Mouse (Mus musculus): ENCODE measurements around the gene Inpp5b. TPM values are rescaled to one million over a fixed set of nuclear protein-coding genes. Genes with fewer than 3 reads are reported as not detected.
"Not testable (repeated sequence)": the region's sequence is repeated elsewhere in the genome, so short reads cannot be mapped to it uniquely, and the experiment has no call there.

The Inpp5b gene
- total RNA-seq, 2 experiments from 2014 or later: 40.9 to 51.4 TPM

GRCm38 (mm10) chr4:124709961-124710446 lies 31.6 kb upstream of the Inpp5b start:
- DNase-seq: no peak

GRCm38 (mm10) chr4:124710776-124711291 lies 30.8 kb upstream of the Inpp5b start:
- DNase-seq: no peak

- DNase-seq: no peak
These were observed 29.0 kb upstream of the Inpp5b start for GRCm38 (mm10) chr4:124712618-124713017.

DNA sequence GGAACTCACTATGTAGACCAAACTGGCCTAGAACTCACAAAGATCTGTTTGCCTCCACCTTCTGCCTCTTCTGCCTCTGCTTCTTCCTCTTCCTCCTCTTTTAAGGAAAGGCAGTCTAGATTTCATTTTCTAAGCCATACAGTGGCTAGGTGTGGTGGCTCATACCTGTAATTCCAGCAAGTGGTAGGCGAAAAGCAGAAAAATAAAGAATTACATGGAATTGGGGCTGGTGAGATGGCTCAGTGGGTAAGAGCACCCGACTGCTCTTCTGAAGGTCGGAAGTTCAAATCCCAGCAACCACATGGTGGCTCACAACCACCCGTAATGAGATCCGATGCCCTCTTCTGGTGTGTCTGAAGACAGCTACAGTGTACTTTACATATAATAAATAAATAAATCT lies 27.8 kb upstream of the Inpp5b start:
- DNase-seq: not testable (repeated sequence)

GRCm38 (mm10) chr4:124714545-124715481 lies 26.8 kb upstream of the Inpp5b start, which contains the start of gene Sf3a3:
Gene Sf3a3, plus strand, starts transcription at chr4:124714776.
- DNase-seq: peak; percentile 92 to 95

- no peak for DNase-seq
These were observed 22.5 kb upstream of the Inpp5b start for GRCm38 (mm10) chr4:124719101-124719500.

DNA sequence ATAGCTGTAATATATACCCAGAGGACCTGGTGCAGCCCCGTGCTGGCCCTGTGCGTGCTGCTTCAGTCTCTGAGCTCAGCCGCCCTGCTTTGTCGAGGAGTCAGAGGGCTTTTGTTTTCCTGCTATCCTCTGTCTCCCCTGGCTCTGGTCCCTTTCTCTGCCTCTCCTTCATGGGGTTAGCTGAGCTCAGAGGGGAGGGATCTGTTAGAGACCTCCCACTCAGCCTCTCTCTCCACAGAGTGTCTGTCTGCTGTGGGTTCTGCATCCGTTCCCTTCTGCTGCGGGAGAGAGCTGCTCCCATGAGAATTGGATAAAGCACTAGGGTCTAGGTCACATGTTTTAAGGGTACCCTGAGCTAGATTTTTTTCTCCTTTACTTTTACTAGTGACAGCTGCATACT lies 15.5 kb upstream of the Inpp5b start:
- DNase-seq: no peak

- no peak for DNase-seq
These were observed 4.7 kb upstream of the Inpp5b start for GRCm38 (mm10) chr4:124736952-124737351.

- no peak for DNase-seq
These were observed 4.2 kb upstream of the Inpp5b start for GRCm38 (mm10) chr4:124737486-124737885.

- no peak for DNase-seq
These were observed 3.6 kb upstream of the Inpp5b start for GRCm38 (mm10) chr4:124738013-124738412.

GRCm38 (mm10) chr4:124738783-124739182 lies 2.9 kb upstream of the Inpp5b start:
- DNase-seq: no peak

GRCm38 (mm10) chr4:124742839-124743238 lies 1.2 kb downstream of the Inpp5b start:
- peak in 1 of 2 experiments; percentile 36 for DNase-seq

DNA sequence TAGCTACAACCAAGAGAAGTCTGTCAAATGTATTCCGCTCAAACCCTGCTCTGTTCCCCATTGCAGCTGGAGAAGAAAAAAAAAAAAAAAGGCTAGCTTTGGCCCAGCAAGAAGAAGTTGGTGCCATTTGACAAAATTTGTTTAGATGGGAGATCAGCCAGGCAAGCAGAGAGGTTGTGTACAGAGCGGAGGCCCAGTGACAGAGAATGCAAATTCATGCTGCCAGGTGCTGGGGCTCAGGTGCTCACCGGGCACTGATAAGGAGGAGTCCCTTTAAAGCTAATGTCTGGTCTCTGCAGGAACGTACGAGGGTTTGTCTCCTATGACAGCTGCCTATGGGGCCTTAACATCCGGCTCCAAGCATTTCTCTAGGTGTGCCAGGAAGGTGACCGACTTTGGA lies 4.9 kb downstream of the Inpp5b start:
- no peak for DNase-seq

GRCm38 (mm10) chr4:124747851-124748250 lies 6.2 kb downstream of the Inpp5b start:
- no peak for DNase-seq

DNA sequence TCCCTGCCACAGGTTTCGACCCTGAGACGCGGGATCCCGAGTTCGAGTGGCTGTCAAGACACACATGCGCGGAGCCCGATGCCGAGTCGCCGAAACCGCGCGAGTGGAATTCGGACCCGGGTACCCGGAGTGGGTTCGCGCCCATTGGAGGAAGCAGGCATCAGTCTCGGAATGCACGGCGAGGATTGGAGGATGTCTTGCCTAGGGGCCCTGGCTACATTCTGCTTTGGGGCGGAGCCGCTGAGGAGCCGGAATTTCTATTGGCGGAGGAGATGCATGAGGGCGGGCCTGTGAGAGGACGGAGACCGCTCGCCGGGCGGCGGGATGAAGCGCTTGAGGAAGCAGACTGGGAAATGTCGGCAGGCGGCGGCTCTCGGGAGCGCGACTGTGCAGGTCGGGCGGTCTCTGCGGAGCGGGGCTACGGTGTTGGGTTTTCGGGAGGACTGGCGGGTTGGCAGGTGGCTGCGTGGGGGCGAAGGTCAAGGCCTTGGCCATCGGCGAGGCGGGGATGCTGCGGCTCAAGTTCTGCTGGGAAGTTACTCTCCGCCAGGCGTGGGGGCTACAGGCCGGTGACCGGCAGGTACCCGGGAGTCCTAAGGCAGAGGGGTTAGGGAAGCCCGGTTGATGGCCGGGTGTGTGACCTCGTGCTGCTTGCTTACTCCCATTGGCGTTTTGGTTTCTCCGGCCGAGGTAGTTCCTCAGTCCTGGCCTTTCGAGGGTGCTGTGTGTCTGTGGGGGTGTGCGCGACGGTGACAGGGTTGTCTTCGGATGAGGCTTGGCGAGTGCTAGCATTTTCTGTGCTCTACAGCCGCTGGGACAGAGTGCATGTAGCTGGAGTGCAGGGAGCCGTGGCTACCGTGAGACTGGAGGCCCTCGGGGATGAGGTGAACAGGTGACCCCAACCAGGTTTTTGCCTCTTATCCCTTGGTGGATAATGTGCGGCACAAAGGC lies 9.9 kb downstream of the Inpp5b start:
- DNase-seq: peak; percentile 98

- DNase-seq: no peak
These were observed 10.9 kb downstream of the Inpp5b start for GRCm38 (mm10) chr4:124752281-124753199.

DNA sequence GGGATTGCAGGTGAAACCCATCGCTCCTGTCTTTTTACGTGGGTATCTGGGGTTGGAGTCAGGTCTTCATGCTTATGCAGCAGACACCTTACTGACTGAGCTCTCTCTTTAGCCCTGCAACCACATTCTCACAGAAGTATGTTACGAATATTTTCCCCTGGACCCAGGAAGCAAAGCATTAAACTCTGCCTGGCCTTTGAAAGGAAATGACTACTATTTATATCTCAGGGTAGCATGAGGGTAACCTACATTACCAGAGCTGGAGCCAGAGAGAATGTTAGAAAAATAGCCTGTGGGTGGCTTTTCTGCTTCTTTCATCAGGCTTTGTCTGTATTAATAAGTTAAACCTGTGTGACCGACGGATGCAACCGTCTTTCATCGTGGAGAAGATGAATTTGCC lies 13.9 kb downstream of the Inpp5b start:
- no peak for DNase-seq

DNA sequence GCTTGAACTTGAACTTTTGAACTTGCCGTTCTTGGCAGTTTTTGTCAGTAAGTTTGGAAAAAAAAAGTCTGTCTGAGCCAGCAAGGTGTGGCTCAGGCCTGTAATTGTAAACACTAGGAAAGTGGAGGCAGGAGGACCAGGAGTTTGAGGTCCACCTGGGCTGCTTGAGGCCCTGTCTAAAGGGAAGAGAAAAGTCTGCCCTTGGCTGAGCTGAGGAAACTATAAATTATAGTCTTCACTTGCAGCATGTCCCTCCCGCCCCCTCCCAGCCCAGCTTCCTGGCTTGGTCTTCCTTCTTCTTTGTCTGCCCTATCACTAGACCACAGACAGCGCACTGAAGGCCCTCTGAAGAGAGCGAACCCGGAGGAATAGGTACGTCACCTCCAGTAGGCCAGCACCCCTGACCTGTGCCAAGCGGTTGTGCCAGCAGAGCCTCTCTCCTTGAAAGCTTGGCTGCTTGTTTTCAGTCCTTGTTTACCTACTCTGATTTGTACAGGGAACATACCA lies 17.7 kb downstream of the Inpp5b start:
- DNase-seq: no peak

- DNase-seq: no peak
These were observed 19.6 kb downstream of the Inpp5b start for GRCm38 (mm10) chr4:124761201-124761600.

GRCm38 (mm10) chr4:124762858-124763452 lies 21.3 kb downstream of the Inpp5b start:
- no peak for DNase-seq
